Mouse (Mus musculus) kidney, adult 2 months (tissue): Measurements from ENCODE around the gene Wdr24.

Experiments used
- CTCF ChIP-seq: fragments of 200-500 bp; conservative IDR thresholded peaks from 2 replicates; pipeline ENCODE4 v1.5.1; 2011; ENCODE audit warnings: low read depth, mild to moderate bottlenecking, control low read depth, low read length, moderate library complexity, mixed read lengths; ENCODE audit not compliant: insufficient read depth, insufficient read length
- POLR2A ChIP-seq: fragments of 200-500 bp; IDR thresholded peaks from one replicate; pipeline ENCODE4 v1.6.1; 2011; ENCODE audit warnings: low read depth, low read length, control low read depth

- TF ChIP-seq POLR2A: no peak
- TF ChIP-seq CTCF: no peak
These were observed 7.5 kb downstream of the Wdr24 start for GRCm38 (mm10) chr17:25830806-25831431.
